Mouse (Mus musculus): ENCODE measurements at regions not wholly inside any gene's neighbourhood (a gene's known extent, or its start where the extent isn't known, plus 50 kb on each side); places are given as distances from the start of the nearest gene placed in this dataset.

GRCm38 (mm10) chr2:70885674-70886073, 60.1 kb upstream of the Tlk1 start:
- peak overlapping the region; percentile 16 to 34; a peak in 2 of 4 replicates for H3K4me3 ChIP-seq (ENCODE audit: control insufficient read depth in 1 of 2, insufficient read depth in 1 of 2, low read depth in 2 of 2, low read length in 2 of 2)
- H3K27me3 ChIP-seq (ENCODE audit: control insufficient read depth in 1 of 2, insufficient read depth in 2 of 2, low read length in 2 of 2), result no peaks in the 10 kb centered on the region
- peaks cover 0 to 13% of the 10 kb centered on the region in 2 experiments; a peak in 2 of 4 replicates for H3K36me3 ChIP-seq (ENCODE audit: control insufficient read depth in 1 of 2, insufficient read depth in 2 of 2, low read length in 2 of 2)
- H3K79me2 ChIP-seq (ENCODE audit: control insufficient read depth, insufficient read depth, low read length, poor library complexity), result no peaks in the 10 kb centered on the region
- H3K4me1 ChIP-seq (ENCODE audit: control insufficient read depth in 1 of 2, insufficient read depth in 2 of 2, low read length in 2 of 2), result peaks cover 0 to 8% of the 10 kb centered on the region in 2 experiments; a peak in 2 of 4 replicates
- DNase-seq (ENCODE audit: low read depth, low spot score), result peak; percentile 83
- TF ChIP-seq MYC (IDR thresholded peaks at IDR 0.05; ENCODE audit: low read depth, low read length) (no peak), SIN3A (IDR thresholded peaks at IDR 0.05; ENCODE audit: low read length) (peak; percentile 23; the same call in 1 of the 2 replicates), SMC3 (IDR thresholded peaks at IDR 0.05; ENCODE audit: low read depth, low read length) (0 out of 2 replicates have a peak, but pooled peaks have one; percentile 17), TCF12 (IDR thresholded peaks at IDR 0.05; ENCODE audit: low read depth, low read length) (peak; percentile 53; the same call in 1 of the 2 replicates), RAD21 (IDR thresholded peaks at IDR 0.05; ENCODE audit: low read depth, low read length) (no peak), RCOR1 (IDR thresholded peaks at IDR 0.05; ENCODE audit: low read depth, low read length) (peak; percentile 75), NRF1 (IDR thresholded peaks at IDR 0.05; ENCODE audit: insufficient read depth, low read depth, low read length, poor library complexity, severe bottlenecking) (no peak), ZNF384 (IDR thresholded peaks at IDR 0.05; ENCODE audit: low read depth, low read length) (0 out of 2 replicates have a peak, but pooled peaks have one; percentile 14), MXI1 (IDR thresholded peaks at IDR 0.05; ENCODE audit: low read depth, low read length) (no peak), ETS1 (IDR thresholded peaks at IDR 0.05; ENCODE audit: low read depth, low read length) (peak; percentile 66; the same call in 1 of the 2 replicates), E2F4 (IDR thresholded peaks at IDR 0.05; ENCODE audit: borderline replicate concordance, low read depth, low read length) (no peak), POLR2A (IDR thresholded peaks at IDR 0.05; ENCODE audit: control insufficient read depth in 1 of 2, insufficient read depth in 1 of 2, low read depth in 1 of 2, low read length in 2 of 2, poor library complexity in 1 of 2) (no peak), EP300 (IDR thresholded peaks at IDR 0.05; ENCODE audit: low read depth in 1 of 2, low read length in 2 of 2) (peak; percentile 79 to 88), GATA1 (IDR thresholded peaks at IDR 0.05; ENCODE audit: low read depth, low read length) (peak; percentile 77), KAT2A (conservative IDR thresholded peaks at IDR 0.05; ENCODE audit: low read depth, low read length) (no peak)
- no peaks in the 10 kb centered on the region for H3K9me3 ChIP-seq (replicated peaks; ENCODE audit: insufficient read depth, low read length)
- H3K27ac ChIP-seq (ENCODE audit: control insufficient read depth, low read depth, low read length), result no peak overlapping the region; the same call in 1 of the 2 replicates
- H3K9ac ChIP-seq (ENCODE audit: control insufficient read depth, low read depth, low read length, poor library complexity, severe bottlenecking), result peak overlapping the region; percentile 2; the same call in 1 of the 2 replicates

- no peak overlapping the region for H3K27ac ChIP-seq (ENCODE audit: control insufficient read depth, low read depth, low read length)
- no peak for DNase-seq (ENCODE audit: low read depth, low spot score)
- H3K4me3 ChIP-seq (ENCODE audit: control insufficient read depth in 1 of 2, insufficient read depth in 1 of 2, low read depth in 2 of 2, low read length in 2 of 2), result no peak overlapping the region
Measured at GRCm38 (mm10) chr2:70877333-70878080, 52.0 kb upstream of the Tlk1 start.

More at GRCm38 (mm10) chr2:70877333-70878080, 52.0 kb upstream of the Tlk1 start:
- H3K36me3 ChIP-seq (ENCODE audit: control insufficient read depth in 1 of 2, insufficient read depth in 2 of 2, low read length in 2 of 2), result peaks cover 0 to 12% of the 10 kb centered on the region in 2 experiments; a peak in 2 of 4 replicates
- H3K9ac ChIP-seq (ENCODE audit: control insufficient read depth, low read depth, low read length, poor library complexity, severe bottlenecking), result no peak overlapping the region
- no peak for TF ChIP-seq ELF1 (IDR thresholded peaks at IDR 0.05; ENCODE audit: low read depth, low read length)
- H3K9me3 ChIP-seq (replicated peaks; ENCODE audit: insufficient read depth, low read length), result no peaks in the 10 kb centered on the region
- no peaks in the 10 kb centered on the region for H3K79me2 ChIP-seq (ENCODE audit: control insufficient read depth, insufficient read depth, low read length, poor library complexity)
- H3K27me3 ChIP-seq (ENCODE audit: control insufficient read depth in 1 of 2, insufficient read depth in 2 of 2, low read length in 2 of 2), result no peaks in the 10 kb centered on the region
- peaks cover 11 to 17% of the 10 kb centered on the region in 2 experiments for H3K4me1 ChIP-seq (ENCODE audit: control insufficient read depth in 1 of 2, insufficient read depth in 2 of 2, low read length in 2 of 2)
